Comparison of ENCODE assay signal across 11 mouse cellular contexts in the genomic region with DNA sequence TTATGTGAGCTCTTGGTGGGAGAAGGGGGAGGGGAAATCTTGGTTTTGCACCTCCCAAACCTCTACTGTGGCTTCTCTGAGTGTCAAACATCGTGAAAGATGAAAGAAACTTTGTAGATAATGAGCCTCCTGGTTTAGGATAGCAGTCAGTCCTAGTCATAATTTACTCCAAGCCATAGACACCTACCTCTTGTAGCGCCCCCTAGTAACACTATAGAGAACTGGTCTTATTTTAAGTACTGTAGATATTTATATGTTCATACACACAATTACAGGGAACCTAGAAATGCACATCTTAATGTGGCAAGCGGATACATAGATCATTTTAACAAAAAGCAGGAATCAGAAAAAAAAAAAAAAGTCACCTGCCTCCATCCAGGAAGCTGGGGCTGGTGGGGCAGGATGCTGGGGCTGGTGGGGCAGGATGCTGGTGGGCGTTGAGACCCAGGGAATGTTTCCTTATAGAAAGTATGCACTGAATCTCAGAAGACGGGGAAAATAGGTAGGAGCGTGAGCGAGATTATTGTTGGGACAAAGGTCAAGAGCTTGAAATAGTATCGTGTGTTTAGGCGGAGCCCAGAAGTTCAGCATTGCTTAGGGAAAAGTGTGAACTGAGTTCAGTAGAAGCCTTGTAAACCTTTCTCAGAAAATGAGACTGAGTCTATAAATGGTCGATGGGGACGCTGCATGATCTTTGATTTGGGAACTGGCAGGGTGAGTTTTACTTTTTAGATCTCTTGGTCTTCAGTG. TPM values are rescaled to one million over a fixed set of nuclear protein-coding genes. Genes with fewer than 3 reads are reported as not detected.
DNase-seq lines count a peak whose midpoint lies in the region; ATAC-seq and TF ChIP-seq lines count a peak whose summit lies in the region.
"Had no signal": no experiment of that assay in that cellular context is flagged by ENCODE, and none has a peak within 500 bp of the region (broad histone marks: within the 10 kb centered on the region; RNA-seq: fewer than 3 reads in every experiment).

No protein-coding gene starts in this region.

- no peaks in the 10 kb centered on the region for H3K9me3 ChIP-seq in heart, embryonic 12.5 days (replicated peaks)
- no peaks in the 10 kb centered on the region for H3K9me3 ChIP-seq in liver, postnatal 0 days (ENCODE audit: low read length)
- H3K9me3 ChIP-seq in liver, embryonic 12.5 days (replicated peaks): no peaks in the 10 kb centered on the region
- no peaks in the 10 kb centered on the region for H3K9me3 ChIP-seq in hindbrain, embryonic 16.5 days (ENCODE audit: control insufficient read depth, low read length)
- H3K9me3 ChIP-seq in neural tube, embryonic 15.5 days (replicated peaks): no peaks in the 10 kb centered on the region
- H3K9me3 ChIP-seq: embryonic facial prominence, embryonic 15.5 days had no signal

- no peaks in the 10 kb centered on the region for H3K4me1 ChIP-seq in heart, embryonic 12.5 days (replicated peaks)
- H3K4me1 ChIP-seq in liver, postnatal 0 days (ENCODE audit: insufficient read depth): no peaks in the 10 kb centered on the region
- H3K4me1 ChIP-seq in liver, embryonic 12.5 days: no peaks in the 10 kb centered on the region
- no peaks in the 10 kb centered on the region for H3K4me1 ChIP-seq in hindbrain, embryonic 16.5 days (ENCODE audit: control insufficient read depth, insufficient read depth, low read depth, low read length)
- H3K4me1 ChIP-seq in neural tube, embryonic 15.5 days: no peaks in the 10 kb centered on the region
- H3K4me1 ChIP-seq: embryonic facial prominence, embryonic 15.5 days had no signal

- 0 out of 2 replicates have a peak, but pooled peaks have one; percentile 2 for TF ChIP-seq CTCF in liver, postnatal 0 days (IDR thresholded peaks at IDR 0.05; ENCODE audit: low read depth)

- H3K27ac ChIP-seq in heart, embryonic 12.5 days (ENCODE audit: poor library complexity, severe bottlenecking): no peak overlapping the region
- H3K27ac ChIP-seq in liver, postnatal 0 days (ENCODE audit: low read depth): no peak overlapping the region
- no peak overlapping the region for H3K27ac ChIP-seq in liver, embryonic 12.5 days
- H3K27ac ChIP-seq in hindbrain, embryonic 16.5 days (ENCODE audit: low read depth, low read length): peak overlapping the region; percentile 80
- peak overlapping the region; percentile 80 for H3K27ac ChIP-seq in neural tube, embryonic 15.5 days (replicated peaks)
- H3K27ac ChIP-seq: embryonic facial prominence, embryonic 15.5 days; liver, embryonic 14.5 days had no signal

- H3K36me3 ChIP-seq in heart, embryonic 12.5 days: no peaks in the 10 kb centered on the region
- no peaks in the 10 kb centered on the region for H3K36me3 ChIP-seq in liver, postnatal 0 days (replicated peaks; ENCODE audit: insufficient read depth, low read length)
- H3K36me3 ChIP-seq in liver, embryonic 12.5 days: no peaks in the 10 kb centered on the region
- H3K36me3 ChIP-seq in hindbrain, embryonic 16.5 days (ENCODE audit: control insufficient read depth, insufficient read depth, low read length): no peaks in the 10 kb centered on the region
- no peaks in the 10 kb centered on the region for H3K36me3 ChIP-seq in neural tube, embryonic 15.5 days
- H3K36me3 ChIP-seq: embryonic facial prominence, embryonic 15.5 days had no signal

- H3K27me3 ChIP-seq in heart, embryonic 12.5 days (replicated peaks): no peaks in the 10 kb centered on the region
- H3K27me3 ChIP-seq in liver, postnatal 0 days (ENCODE audit: insufficient read depth, low read length): no peaks in the 10 kb centered on the region
- no peaks in the 10 kb centered on the region for H3K27me3 ChIP-seq in liver, embryonic 12.5 days (replicated peaks)
- H3K27me3 ChIP-seq in hindbrain, embryonic 16.5 days (replicated peaks; ENCODE audit: control insufficient read depth, insufficient read depth, low read length): no peaks in the 10 kb centered on the region
- H3K27me3 ChIP-seq in neural tube, embryonic 15.5 days (replicated peaks): no peaks in the 10 kb centered on the region
- H3K27me3 ChIP-seq: embryonic facial prominence, embryonic 15.5 days had no signal

- no peak for ATAC-seq in heart, embryonic 12.5 days (ENCODE audit: insufficient number of reproducible peaks, low FRiP score)
- ATAC-seq in liver, postnatal 0 days: no peak
- ATAC-seq in liver, embryonic 12.5 days: no peak
- no peak for ATAC-seq in hindbrain, embryonic 16.5 days
- no peak; the same call in 1 of the 2 replicates for ATAC-seq in neural tube, embryonic 15.5 days (ENCODE audit: low FRiP score)
- ATAC-seq in megakaryocyte, adult 5-6 weeks (ENCODE audit: poor library complexity, severe bottlenecking): no peak

- TF ChIP-seq EP300 in liver, postnatal 0 days (IDR thresholded peaks at IDR 0.05; ENCODE audit: low read depth): no peak

- H3K9ac ChIP-seq in heart, embryonic 12.5 days: no peak overlapping the region
- no peak overlapping the region for H3K9ac ChIP-seq in liver, postnatal 0 days (replicated peaks)
- no peak overlapping the region for H3K9ac ChIP-seq in liver, embryonic 12.5 days
- H3K9ac ChIP-seq in hindbrain, embryonic 16.5 days (ENCODE audit: low read depth, low read length): peak overlapping the region; percentile 24; the same call in 1 of the 2 replicates
- H3K9ac ChIP-seq in neural tube, embryonic 15.5 days (replicated peaks): no peak overlapping the region
- H3K9ac ChIP-seq: embryonic facial prominence, embryonic 15.5 days; liver, embryonic 14.5 days had no signal

- 68% methylated on average over 11 of the region's 11 CpGs for WGBS in heart, embryonic 12.5 days
- WGBS in liver, postnatal 0 days (ENCODE audit: insufficient replicate concordance): 71% methylated on average over 11 of the region's 11 CpGs
- WGBS in liver, embryonic 12.5 days (ENCODE audit: insufficient replicate concordance): 63% methylated on average over 11 of the region's 11 CpGs
- 83% methylated on average over 11 of the region's 11 CpGs for whole genome bisulfite sequencing in hindbrain, embryonic 16.5 days
- 83% methylated on average over 11 of the region's 11 CpGs for WGBS in neural tube, embryonic 15.5 days

- H3K4me3 ChIP-seq in heart, embryonic 12.5 days: no peak overlapping the region
- no peak overlapping the region for H3K4me3 ChIP-seq in liver, postnatal 0 days (ENCODE audit: low read depth, low read length)
- no peak overlapping the region for H3K4me3 ChIP-seq in liver, embryonic 12.5 days
- peak overlapping the region; percentile 31 for H3K4me3 ChIP-seq in hindbrain, embryonic 16.5 days (ENCODE audit: low read length)
- H3K4me3 ChIP-seq in neural tube, embryonic 15.5 days (replicated peaks): peak overlapping the region; percentile 24
- H3K4me3 ChIP-seq: embryonic facial prominence, embryonic 15.5 days had no signal

- peak; percentile 4 to 9 for DNase-seq in heart, adult 18-20 months
- DNase-seq in liver, postnatal 0 days: no peak
- DNase-seq in left cerebral cortex, adult 9 months (ENCODE audit: low spot score in 2 of 2): no peak

- H3K4me2 ChIP-seq in heart, embryonic 12.5 days: no peak overlapping the region
- no peak overlapping the region for H3K4me2 ChIP-seq in liver, postnatal 0 days (ENCODE audit: low read depth, low read length)
- no peak overlapping the region for H3K4me2 ChIP-seq in liver, embryonic 12.5 days
- peak overlapping the region; percentile 9 for H3K4me2 ChIP-seq in hindbrain, embryonic 16.5 days (ENCODE audit: low read length)
- peak overlapping the region; percentile 28 for H3K4me2 ChIP-seq in neural tube, embryonic 15.5 days
- H3K4me2 ChIP-seq: embryonic facial prominence, embryonic 15.5 days had no signal

RNA-seq across cellular contexts. Expression of gene Hepacam, which starts 1.1 kb away (rescaled TPM):
- under 1 TPM in 1 of 2 experiments, not detected in 1; 0.08 TPM for total RNA-seq in heart, adult 18-20 months (2021)
- polyA plus RNA-seq in heart, embryonic 12.5 days (2016; fragmentation: Nextera tagmentation; extraction: Ambion mirVana): 0.06 TPM in 1 of 2 replicates, not detected in the other
- polyA plus RNA-seq in liver, postnatal 0 days (2015; fragmentation: Nextera tagmentation; extraction: Ambion mirVana): not detected in 2 replicates
- polyA plus RNA-seq in liver, embryonic 12.5 days (2016; fragmentation: Nextera tagmentation; extraction: Ambion mirVana): 0.05 TPM in 1 of 2 replicates, not detected in the other
- polyA plus RNA-seq in hindbrain, embryonic 16.5 days (2015; fragmentation: Nextera tagmentation; extraction: Ambion mirVana): 42.0 and 46.2 TPM in 2 replicates
- 25.6 and 25.8 TPM in 2 replicates for polyA plus RNA-seq in neural tube, embryonic 15.5 days (2015; fragmentation: Nextera tagmentation; extraction: Ambion mirVana)
- not detected in 2 replicates for total RNA-seq in megakaryocyte, adult 5-6 weeks (2015)
- not detected in 2 replicates for total RNA-seq in megakaryocyte, adult 5-6 weeks (2017)
- polyA plus RNA-seq: liver, embryonic 14.5 days; stomach, embryonic 14.5 days had no signal

RNA-seq across cellular contexts. Expression of gene Ccdc15, which starts 20.0 kb away (rescaled TPM):
- total RNA-seq in heart, adult 18-20 months (2021): 1 to 10 TPM; 1.5 to 2.1 TPM
- 5.4 and 5.6 TPM in 2 replicates for polyA plus RNA-seq in heart, embryonic 12.5 days (2016; fragmentation: Nextera tagmentation; extraction: Ambion mirVana)
- polyA plus RNA-seq in liver, postnatal 0 days (2015; fragmentation: Nextera tagmentation; extraction: Ambion mirVana): 2.6 and 2.7 TPM in 2 replicates
- polyA plus RNA-seq in liver, embryonic 12.5 days (2016; fragmentation: Nextera tagmentation; extraction: Ambion mirVana): 5.6 and 6.9 TPM in 2 replicates
- 6.1 and 7.1 TPM in 2 replicates for polyA plus RNA-seq in hindbrain, embryonic 16.5 days (2015; fragmentation: Nextera tagmentation; extraction: Ambion mirVana)
- 6.4 and 7.7 TPM in 2 replicates for polyA plus RNA-seq in neural tube, embryonic 15.5 days (2015; fragmentation: Nextera tagmentation; extraction: Ambion mirVana)
- total RNA-seq in megakaryocyte, adult 5-6 weeks (2015): 6.0 and 9.2 TPM in 2 replicates
- 6.7 and 8.3 TPM in 2 replicates for total RNA-seq in megakaryocyte, adult 5-6 weeks (2017)

RNA-seq across cellular contexts. Expression of gene Robo4, which starts 33.4 kb away (rescaled TPM):
- 10 to 100 TPM; 27.9 to 38.3 TPM for total RNA-seq in heart, adult 18-20 months (2021)
- polyA plus RNA-seq in heart, embryonic 12.5 days (2016; fragmentation: Nextera tagmentation; extraction: Ambion mirVana): 4.6 and 6.2 TPM in 2 replicates
- 2.5 and 3.5 TPM in 2 replicates for polyA plus RNA-seq in liver, postnatal 0 days (2015; fragmentation: Nextera tagmentation; extraction: Ambion mirVana)
- 4.4 and 5.1 TPM in 2 replicates for polyA plus RNA-seq in liver, embryonic 12.5 days (2016; fragmentation: Nextera tagmentation; extraction: Ambion mirVana)
- polyA plus RNA-seq in hindbrain, embryonic 16.5 days (2015; fragmentation: Nextera tagmentation; extraction: Ambion mirVana): 5.5 and 8.6 TPM in 2 replicates
- polyA plus RNA-seq in neural tube, embryonic 15.5 days (2015; fragmentation: Nextera tagmentation; extraction: Ambion mirVana): 5.4 and 6.2 TPM in 2 replicates
- not detected in 2 replicates for total RNA-seq in megakaryocyte, adult 5-6 weeks (2015)
- not detected in 2 replicates for total RNA-seq in megakaryocyte, adult 5-6 weeks (2017)

Comparison
In these comparisons a context has a peak if more than half of its experiments do, and no peak if none do; other contexts are left out.
1. DNase-seq: peak in heart, adult 18-20 months (2 of 2); none in liver, postnatal 0 days (single experiment) and left cerebral cortex, adult 9 months (0 of 2).
2. H3K27ac ChIP-seq: peak in hindbrain, embryonic 16.5 days (single experiment) and neural tube, embryonic 15.5 days (single experiment); none in heart, embryonic 12.5 days (single experiment), liver, postnatal 0 days (single experiment) and liver, embryonic 12.5 days (single experiment).
3. H3K4me2 ChIP-seq: peak in hindbrain, embryonic 16.5 days (single experiment) and neural tube, embryonic 15.5 days (single experiment); none in heart, embryonic 12.5 days (single experiment), liver, postnatal 0 days (single experiment) and liver, embryonic 12.5 days (single experiment).
4. H3K4me3 ChIP-seq: peak in hindbrain, embryonic 16.5 days (single experiment) and neural tube, embryonic 15.5 days (single experiment); none in heart, embryonic 12.5 days (single experiment), liver, postnatal 0 days (single experiment) and liver, embryonic 12.5 days (single experiment).
5. RNA of gene Hepacam, which starts 1.1 kb away (polyA plus RNA-seq): 42.0 to 46.2 TPM in hindbrain, embryonic 16.5 days and 25.6 to 25.8 TPM in neural tube, embryonic 15.5 days; 0.06 TPM in heart, embryonic 12.5 days, not detected in liver, postnatal 0 days and 0.05 TPM in liver, embryonic 12.5 days; every median in the first group is over 10 times any median in the second.